Mouse (Mus musculus): ENCODE results near the gene Farp1. TPM values are rescaled to one million over a fixed set of nuclear protein-coding genes. Genes with fewer than 3 reads are reported as not detected.

Farp1 gene
- total RNA-seq, 2 experiments from 2014 or later, result 130 to 160 TPM

DNA sequence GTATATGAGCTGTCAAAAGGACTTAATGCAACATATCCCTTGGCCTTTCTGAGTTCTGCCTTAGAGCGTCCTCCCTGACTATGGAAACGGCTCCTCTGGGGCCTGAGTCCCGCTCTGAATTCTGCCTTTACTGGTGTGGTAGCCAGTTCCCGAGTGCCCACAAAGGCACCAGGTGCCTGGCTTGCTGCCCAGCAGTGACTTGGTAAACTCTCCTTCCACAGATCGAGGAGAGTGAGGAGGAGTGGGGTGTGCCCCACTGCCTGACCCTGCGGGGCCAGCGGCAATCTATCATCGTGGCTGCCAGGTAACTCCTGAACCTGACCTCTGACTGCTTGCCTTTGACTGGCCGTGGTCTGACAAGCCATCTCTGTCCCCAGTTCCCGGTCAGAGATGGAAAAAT lies 241.0 kb downstream of the Farp1 start:
- no peak for DNase-seq (ENCODE audit: low spot score in 2 of 2)
- intact Hi-C loops (cut with DNase I), result loop anchor here (10.0 kb wide), 1 partner anchor 479 kb away; no protein-coding TSS in a partner anchor

DNA sequence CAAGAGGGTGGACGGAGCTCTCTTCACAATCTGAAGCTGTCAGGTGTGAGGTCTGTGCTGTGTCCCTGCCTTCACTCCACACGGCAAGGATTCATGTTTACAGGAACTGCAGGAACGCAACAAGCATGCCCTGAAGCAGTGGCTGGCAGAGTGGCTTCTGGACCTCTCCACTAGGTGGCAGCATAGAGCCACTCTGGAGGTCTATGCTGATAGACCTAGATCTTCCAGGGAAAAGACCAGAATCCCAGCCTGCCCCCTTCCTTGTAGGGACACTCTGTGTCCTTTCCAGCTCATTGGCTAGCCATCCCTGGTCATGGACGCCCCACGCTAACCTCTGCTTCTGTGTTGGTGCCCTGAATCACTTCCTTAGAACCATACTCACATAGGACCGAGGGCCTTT lies 244.1 kb downstream of the Farp1 start:
- peak; percentile 75 to 77 for DNase-seq (ENCODE audit: low spot score in 2 of 2)
- intact Hi-C loops (cut with DNase I), result loop anchor here (2.0 to 10.0 kb wide), 2 partner anchors 176 to 476 kb away; no protein-coding TSS in a partner anchor

DNA sequence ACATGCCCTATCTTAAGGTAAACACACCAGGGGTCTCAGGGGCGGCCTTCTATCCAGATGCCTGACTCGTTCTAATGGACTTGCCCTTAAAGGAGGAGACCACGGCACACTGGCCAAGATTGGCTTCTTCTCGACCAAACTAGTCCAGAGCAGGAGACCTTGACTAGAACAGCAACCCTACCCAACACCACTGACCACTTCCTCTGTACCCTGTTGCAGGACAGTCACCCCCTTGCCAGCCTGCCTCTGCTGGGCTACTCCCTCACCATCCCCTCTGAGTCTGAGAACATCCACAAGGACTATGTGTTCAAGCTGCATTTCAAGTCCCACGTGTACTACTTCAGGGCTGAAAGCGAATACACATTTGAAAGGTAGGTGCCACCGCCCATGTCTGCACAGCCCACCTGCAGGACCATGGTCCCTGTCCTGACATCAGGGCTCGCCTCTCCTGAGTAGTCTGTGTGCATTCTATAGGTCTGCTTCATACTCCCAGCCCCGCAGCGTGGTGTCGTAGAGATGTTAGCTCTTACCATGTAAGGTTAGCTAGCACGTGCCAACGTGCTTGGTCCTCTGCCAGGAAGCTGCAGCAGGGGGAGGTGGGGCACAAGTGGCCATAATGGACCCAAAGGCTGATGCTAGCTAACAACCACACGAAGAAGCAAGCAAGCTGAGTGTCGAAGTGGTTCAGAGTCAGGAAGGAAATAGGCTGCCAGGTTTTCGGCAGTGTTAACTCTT lies 245.8 kb downstream of the Farp1 start:
- intact Hi-C loops (cut with DNase I), result loop anchor here (5.0 kb wide), 2 partner anchors 82 to 102 kb away; partner anchors contain the start of gene Stk24

DNA sequence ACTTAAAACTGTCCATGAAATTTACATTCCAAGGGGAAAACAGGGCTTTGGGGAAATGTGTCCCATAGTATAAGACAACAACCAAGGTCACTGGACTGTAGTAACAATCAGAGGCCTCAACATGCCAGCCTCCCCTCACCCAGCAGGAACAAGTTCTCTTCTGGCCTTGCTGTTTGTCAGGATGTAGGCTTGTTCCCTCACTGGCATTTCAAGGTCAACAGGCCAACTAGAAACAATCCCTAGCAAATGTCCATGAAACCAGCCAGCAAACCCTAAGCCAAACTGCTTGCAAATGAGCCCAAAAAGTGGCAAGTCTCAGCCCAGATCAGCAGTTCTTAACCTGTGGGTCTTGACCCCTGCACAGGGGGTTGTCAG lies 246.3 kb downstream of the Farp1 start:
- intact Hi-C loops (cut with DNase I), result loop anchor here (5.0 kb wide), 2 partner anchors 81 to 101 kb away; partner anchors contain the start of gene Stk24
- no peak for DNase-seq (ENCODE audit: low spot score in 2 of 2)

More for the DNA sequence above, 245.8 kb downstream of the Farp1 start:
- DNase-seq (ENCODE audit: low spot score in 2 of 2), result no peak

DNA sequence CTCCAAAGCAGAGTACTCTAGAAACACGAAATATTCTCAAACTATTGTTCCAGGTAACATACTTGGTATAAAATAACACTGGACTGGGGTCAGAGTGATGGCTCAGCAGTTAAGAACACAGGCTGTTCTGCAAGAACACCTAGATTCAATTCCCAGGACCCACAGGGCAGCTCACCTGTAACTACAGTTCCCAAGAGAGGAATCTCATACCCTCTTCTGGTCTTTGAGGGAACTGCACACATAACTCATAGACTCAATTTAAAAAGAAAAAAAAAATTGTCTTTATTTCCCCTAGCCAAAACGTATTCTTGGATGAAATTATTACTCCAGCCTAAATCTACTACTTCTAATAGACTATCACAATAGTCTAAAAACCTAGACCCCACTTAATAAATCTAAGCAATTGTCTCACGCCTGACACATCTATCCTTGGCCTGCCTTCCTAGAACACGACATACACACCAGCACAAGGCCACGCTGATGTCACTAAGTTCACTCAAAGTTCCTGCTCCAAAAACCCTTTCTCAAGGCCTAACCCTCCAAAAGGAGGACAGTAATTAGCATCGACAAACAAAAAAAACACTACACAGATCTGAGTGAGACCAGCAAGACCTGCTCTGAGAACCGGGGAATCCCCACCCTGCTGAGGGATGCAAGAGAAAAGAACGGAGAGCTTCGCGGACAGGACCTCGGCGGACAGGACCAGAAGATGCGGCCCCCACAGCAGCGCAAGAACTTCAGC lies 250.6 kb downstream of the Farp1 start:
- DNase-seq (ENCODE audit: low spot score in 2 of 2), result no peak
- intact Hi-C loops (cut with DNase I), result no loop called here

DNA sequence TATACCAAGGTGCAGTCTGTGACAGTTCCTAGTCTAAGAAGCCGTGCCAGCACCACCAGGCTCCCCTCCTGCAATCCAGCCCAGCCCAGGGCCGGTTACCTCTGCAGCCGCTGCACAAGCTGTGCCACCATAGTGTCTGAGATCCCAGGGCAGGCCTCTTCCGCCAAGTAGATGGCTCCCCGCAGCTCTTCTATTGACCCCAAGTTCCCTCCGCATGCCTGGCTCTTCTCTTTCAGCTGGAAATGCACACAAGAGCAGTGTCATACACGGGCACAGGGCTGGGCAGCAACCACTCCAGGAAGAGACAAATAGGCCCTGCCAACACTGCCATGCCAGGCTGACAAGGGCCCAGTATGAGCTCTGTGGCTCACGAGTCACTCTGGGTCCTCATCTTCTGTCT lies 256.9 kb downstream of the Farp1 start:
- intact Hi-C loops (cut with DNase I), result no loop called here

DNA sequence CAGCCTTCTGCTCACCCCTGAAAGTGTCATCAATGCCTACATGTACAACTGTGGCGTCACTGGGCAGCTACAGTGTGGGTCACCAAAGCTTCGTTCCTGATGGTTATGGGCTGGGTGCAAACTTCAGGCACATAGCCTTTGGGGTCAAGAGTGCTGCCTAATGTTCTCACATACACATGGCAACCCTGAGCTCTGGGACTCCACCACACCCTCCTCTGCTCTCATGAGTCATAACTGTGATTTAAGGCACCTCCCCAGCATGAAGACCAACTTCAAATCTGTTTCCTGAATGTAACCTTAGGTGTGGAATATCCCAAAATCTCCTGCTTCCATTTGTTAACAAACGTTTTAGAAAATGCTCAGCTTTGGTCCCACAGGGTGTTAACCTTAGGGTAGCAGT lies 257.4 kb downstream of the Farp1 start:
- DNase-seq (ENCODE audit: low spot score in 2 of 2), result no peak
- intact Hi-C loops (cut with DNase I), result no loop called here

More for the DNA sequence above, 256.9 kb downstream of the Farp1 start:
- DNase-seq (ENCODE audit: low spot score in 2 of 2), result no peak

DNA sequence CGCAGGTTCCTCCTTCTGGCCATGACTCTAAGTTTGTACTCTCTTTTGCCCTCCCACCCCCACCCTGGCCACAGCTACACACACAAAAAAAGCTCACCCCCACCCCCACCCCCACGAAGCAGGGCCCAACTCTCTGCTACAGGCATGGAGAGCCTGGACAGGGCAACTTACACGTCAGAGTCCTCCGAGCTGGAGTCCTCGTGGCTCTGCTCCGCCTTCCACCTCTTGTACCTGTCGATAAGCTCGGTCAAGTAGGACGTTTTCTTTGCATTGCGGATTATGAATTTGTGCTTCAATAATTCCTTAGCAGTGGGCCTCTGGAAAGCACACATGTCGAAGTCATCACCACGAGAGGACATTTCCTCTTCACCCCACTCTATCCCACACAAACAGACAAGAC lies 259.5 kb downstream of the Farp1 start:
- DNase-seq (ENCODE audit: low spot score in 2 of 2), result no peak
- intact Hi-C loops (cut with DNase I), result no loop called here

DNA sequence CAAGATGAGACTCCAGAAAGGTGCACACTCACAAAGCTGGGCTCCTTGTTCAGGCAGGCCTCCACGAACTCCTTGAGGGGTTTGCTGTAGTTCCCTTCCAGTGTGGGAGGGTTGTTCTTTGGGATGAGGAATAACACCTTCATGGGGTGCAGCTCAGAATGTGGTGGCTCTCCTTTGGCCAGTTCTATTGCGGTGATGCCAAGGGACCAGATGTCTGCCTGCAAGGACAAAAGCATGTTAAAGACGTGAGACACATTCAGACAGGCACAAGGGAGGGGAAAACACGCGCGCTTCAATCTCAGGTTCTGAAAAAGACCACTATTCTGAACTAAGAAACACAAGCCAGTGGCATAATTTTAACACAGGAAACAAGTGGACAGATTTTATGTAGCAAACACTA lies 262.1 kb downstream of the Farp1 start:
- DNase-seq (ENCODE audit: low spot score in 2 of 2), result no peak
- intact Hi-C loops (cut with DNase I), result no loop called here

DNA sequence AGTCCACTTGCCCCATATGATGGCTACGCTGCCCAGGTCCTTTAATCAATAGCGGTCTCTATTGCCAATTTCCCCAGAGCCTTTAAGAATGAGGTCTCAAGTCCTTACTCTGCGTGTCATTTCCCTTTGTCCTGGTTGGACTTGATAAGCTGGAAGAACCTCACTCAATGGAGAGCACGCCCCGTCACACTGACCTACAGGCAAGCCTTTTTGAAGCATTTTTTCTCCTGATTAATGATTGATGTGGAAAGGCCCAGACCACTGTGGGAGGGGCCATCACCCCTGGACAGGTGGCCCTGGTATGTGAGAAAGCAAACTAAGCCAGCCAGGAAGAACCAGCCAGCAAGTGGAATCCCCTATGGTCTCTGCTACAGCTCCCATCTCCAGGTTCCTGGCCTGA lies 263.5 kb downstream of the Farp1 start:
- intact Hi-C loops (cut with DNase I), result no loop called here
- no peak for DNase-seq (ENCODE audit: low spot score in 2 of 2)

DNA sequence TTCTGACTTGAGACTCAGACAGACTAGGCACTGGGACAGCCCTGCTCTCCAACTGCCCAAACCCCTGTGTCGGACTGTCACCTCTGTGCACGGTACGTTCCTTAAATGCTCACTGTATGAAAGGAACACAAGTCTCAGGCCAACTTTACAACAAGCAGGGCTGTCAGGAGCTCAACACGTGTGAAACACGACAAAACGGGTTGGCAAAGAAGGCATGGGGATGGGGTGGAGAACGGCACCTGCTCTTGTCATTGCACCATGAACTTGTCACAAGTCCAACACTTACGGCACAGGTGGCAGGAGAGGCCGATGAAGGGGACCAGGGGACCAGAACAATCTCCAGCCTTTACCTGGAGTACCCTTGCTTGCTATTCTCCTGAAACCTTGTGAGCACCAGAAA lies 264.1 kb downstream of the Farp1 start:
- intact Hi-C loops (cut with DNase I), result no loop called here
- no peak for DNase-seq (ENCODE audit: low spot score in 2 of 2)

DNA sequence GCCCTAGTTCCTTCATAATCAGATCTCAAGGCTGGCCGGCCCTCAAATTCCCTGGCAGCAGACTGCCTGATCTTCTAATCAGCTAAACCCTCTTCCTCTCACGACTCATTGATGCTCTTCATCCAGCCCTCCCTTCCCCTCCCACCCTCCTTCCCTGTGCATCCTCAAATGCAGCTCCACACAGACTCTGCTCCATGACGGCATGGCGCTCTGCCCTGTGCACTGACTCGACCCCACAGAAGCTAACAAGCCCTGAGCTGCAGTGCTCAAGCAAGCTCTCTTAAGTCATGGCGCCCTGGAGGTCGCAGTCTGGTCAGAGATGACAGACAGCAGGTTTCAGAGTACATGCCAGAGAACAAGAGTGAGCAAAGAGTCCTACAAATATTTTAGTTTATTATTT lies 269.5 kb downstream of the Farp1 start:
- intact Hi-C loops (cut with DNase I), result no loop called here

DNA sequence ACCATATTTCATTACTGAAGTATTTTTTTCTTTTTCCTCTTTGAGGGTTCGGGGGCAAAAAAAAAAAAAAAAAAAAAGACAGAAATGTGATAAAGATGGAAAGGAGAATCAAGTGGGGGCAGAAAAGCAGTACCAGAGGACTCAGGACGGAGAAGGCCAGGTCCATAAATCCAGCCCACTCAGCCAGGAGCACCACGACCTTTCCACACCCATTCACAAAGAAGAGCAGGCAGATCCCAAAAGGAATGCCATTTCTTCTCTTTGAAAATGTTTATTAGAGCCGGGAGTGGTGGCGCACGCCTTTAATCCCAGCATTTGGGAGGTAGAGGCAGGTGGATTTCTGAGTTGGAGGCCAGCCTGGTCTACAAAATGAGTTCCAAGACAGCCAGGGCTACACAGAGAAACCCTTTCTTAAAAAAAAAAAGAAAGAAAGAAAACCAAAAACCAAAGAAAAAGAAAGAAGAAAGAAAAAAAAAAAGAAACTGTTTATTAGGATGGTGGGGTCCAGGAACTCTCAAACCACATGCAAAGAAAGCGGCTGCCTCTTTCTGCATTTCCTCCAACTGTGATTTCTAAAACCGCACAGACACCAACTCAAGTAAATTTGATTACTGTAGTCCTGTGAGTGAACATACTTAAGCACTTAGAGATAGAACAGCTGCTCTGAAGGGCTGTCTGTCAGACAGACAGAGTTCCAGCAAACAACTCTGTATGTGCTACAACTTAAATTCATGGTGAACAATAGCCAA lies 270.5 kb downstream of the Farp1 start:
- DNase-seq (ENCODE audit: low spot score in 2 of 2), result no peak
- intact Hi-C loops (cut with DNase I), result no loop called here

More for the DNA sequence above, 269.5 kb downstream of the Farp1 start:
- no peak for DNase-seq (ENCODE audit: low spot score in 2 of 2)

DNA sequence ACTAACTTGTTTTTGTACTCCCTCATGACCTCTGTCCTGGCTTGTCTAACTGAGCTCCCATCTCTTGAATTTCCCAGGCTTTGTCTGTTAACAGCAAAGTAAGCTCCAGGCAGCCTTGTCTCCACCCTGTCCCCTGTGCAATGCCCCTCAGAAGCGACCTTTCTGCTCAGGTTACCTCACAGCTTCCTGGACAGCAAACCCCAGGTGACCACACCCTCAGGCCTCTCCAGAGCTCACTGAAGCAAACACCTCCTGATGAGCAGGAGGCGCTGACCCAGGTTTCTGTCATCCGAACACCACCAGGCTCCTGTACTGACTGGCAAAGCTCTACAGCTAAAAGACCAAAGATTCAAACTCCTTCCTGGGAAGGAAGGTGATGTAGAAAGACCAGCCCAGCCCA lies 274.9 kb downstream of the Farp1 start:
- no peak for DNase-seq (ENCODE audit: low spot score in 2 of 2)
- intact Hi-C loops (cut with DNase I), result no loop called here

DNA sequence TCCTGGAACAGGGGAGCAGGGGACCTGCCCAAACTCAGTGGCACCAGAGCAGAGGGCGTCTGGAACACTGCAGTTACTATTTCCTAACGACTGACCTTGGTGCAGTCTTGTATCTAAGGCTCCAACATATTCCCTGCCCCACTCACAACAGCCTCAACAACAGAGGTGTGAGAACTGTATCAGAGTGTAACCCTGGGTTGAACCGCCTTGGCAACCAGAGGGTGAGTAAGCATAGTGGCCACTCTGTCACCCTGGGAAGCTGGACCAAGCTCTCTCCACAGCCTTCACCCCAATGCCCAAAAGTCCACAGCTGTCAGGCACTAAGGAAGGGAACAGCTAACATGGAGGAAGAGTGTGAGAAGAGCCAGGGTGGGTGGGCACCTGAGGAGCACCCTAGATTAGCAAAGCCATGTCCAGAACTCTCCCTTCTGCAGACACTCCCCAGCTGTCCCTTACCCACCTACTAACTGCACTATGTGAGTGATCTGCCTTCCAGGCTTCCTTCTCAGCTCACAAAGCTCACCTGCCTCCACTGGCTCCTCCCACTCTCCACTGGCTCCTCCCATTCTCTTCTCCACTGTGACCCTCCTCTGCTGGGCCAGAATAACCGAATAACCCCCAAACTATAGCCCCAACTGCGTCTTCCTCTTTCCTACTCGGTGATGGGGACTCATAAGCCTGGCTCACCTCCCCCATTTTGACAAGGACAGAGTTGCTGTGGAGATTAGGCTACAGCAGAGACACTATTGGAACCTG lies 275.5 kb downstream of the Farp1 start:
- intact Hi-C loops (cut with DNase I), result no loop called here
- DNase-seq (ENCODE audit: low spot score in 2 of 2), result no peak

DNA sequence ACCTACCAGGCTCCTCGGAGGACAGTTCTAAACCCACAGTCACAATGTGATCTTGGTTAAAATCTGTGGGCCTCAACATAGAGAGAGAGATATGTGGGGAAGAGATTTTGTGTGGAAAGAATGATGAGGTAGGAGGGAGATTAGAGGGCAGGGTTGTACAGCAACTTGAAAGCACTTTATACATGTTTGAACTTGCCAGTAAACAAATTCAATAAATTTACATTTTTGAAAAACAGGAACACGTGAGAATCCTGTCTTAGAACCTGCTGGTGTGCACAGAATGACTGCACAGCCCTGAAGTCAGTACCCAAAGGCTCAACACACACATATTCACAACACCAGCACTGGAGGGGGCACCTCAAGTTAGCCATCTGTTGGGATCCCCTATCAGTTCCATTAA lies 276.1 kb downstream of the Farp1 start:
- DNase-seq (ENCODE audit: low spot score in 2 of 2), result no peak
- intact Hi-C loops (cut with DNase I), result no loop called here

DNA sequence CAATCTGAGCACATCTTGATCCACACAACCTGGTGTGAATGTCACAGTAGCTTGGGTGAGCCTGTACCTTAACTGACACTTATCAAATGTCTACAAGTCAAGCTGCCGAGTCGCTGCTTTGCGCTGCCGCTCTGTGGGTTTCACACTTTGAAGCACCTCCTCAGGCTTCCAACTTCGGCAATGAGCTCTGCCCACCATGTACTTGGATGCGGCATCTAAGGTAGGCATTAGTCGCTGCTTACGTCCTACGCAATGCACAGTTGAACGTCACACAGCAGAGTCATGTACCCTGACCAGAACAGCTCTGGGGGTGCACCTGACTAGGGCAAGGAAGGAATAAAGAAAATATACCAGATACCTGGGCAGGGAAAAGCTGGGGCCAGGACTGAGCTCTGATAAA lies 278.3 kb downstream of the Farp1 start:
- DNase-seq (ENCODE audit: low spot score in 2 of 2), result no peak
- intact Hi-C loops (cut with DNase I), result no loop called here

DNA sequence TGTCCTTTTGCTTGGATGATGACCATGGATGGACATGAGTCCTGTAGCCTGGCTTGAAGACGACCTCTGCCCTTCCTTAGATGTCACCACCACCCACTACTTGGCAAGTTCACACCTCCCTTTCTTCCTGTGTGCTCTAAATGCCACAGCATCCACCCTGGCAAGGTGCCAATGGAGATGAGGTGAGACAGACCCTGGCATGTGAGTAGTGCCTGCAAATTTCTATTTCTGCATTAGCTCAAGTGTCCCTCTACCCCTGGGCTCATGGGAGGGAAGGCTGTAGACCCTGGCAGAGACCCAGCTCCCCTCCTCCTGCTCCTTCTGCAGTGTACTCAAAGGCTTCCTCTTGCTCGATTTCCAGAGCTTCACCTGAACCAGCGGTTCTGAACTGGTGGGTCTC lies 279.9 kb downstream of the Farp1 start:
- DNase-seq (ENCODE audit: low spot score in 2 of 2), result no peak
- intact Hi-C loops (cut with DNase I), result no loop called here

DNA sequence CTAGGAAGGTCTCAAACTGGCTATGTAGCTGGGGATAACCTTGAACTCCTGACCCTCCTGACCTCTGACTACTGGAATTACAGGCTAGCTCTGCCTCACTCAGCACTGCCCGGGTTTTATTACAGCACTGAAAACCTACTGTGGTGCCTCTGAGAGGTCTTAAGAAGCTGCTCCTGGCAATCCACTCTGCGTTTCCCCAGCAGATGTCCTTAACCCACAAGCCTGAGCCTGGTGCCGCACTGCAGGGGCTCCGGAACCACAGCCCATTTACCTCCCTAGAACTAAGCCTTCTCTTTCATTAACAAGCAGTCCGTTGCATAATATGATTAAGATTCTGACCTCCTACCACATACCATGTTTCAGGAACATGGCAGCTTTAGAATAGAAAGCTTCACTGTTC lies 281.1 kb downstream of the Farp1 start:
- no peak for DNase-seq (ENCODE audit: low spot score in 2 of 2)
- intact Hi-C loops (cut with DNase I), result no loop called here

Data from left cerebral cortex, postnatal 36 days (tissue).